Mouse (Mus musculus) stomach, embryonic 16.5 days (tissue): Measurements from ENCODE around the gene Lpar5. TPM values are rescaled to one million over a fixed set of nuclear protein-coding genes. Genes with fewer than 3 reads are reported as not detected.

Experiments
- ATAC-seq: fragments of 200-750 bp; cut with Nextera tagmentation; 2 replicates; pipeline ENCODE4 v1.8.0; 2017; ENCODE audit warnings: moderate number of reproducible peaks, moderate TSS enrichment; ENCODE audit not compliant: insufficient read depth, low FRiP score
- H3K27ac ChIP-seq: fragments of 300-500 bp; sonication (generic); 2 replicates; pipeline ENCODE4 v1.5.1; 2014; ENCODE audit warnings: low read length
- H3K27me3 ChIP-seq: fragments of 300-500 bp; sonication (generic); 2 replicates; pipeline ENCODE4 v1.6.1; 2014; ENCODE audit warnings: low read length, control low read depth, mixed read lengths; ENCODE audit not compliant: control insufficient read depth, insufficient read depth
- H3K36me3 ChIP-seq: fragments of 300-500 bp; sonication (generic); 2 replicates; pipeline ENCODE4 v1.6.1; 2014; ENCODE audit warnings: low read length; ENCODE audit not compliant: control insufficient read depth, insufficient read depth
- H3K4me1 ChIP-seq: fragments of 300-500 bp; sonication (generic); 2 replicates; pipeline ENCODE4 v1.6.1; 2014; ENCODE audit warnings: low read length, control low read depth, mixed read lengths; ENCODE audit not compliant: control insufficient read depth, insufficient read depth
- H3K4me2 ChIP-seq: fragments of 300-500 bp; sonication (generic); 2 replicates; pipeline ENCODE4 v1.6.1; 2014; ENCODE audit warnings: low read depth, low read length, mixed read lengths
- H3K4me3 ChIP-seq: fragments of 300-500 bp; sonication (generic); replicated peaks from 2 replicates; pipeline ENCODE4 v1.5.1; 2014; ENCODE audit warnings: mild to moderate bottlenecking, low read length
- H3K9ac ChIP-seq: fragments of 300-500 bp; sonication (generic); 2 replicates; pipeline ENCODE4 v1.6.1; 2014; ENCODE audit warnings: low read length
- H3K9me3 ChIP-seq: fragments of 300-500 bp; sonication (generic); replicated peaks from 2 replicates; pipeline ENCODE4 v1.6.1; 2016; ENCODE audit warnings: low read length, control low read depth; ENCODE audit not compliant: control insufficient read depth
- WGBS: fragments of 180-500 bp; shearing (Covaris S2); extraction: QIAGEN DNeasy Blood & Tissue Kit; methylation state at CpG from one replicate; pipeline ENCODE4 v1.1.7; 2014; 5-methylcytosine and 5-hydroxymethylcytosine counted together
- polyA plus RNA-seq: library from polyadenylated mRNA; unstranded; fragments of >200 nt; fragmentation: Nextera tagmentation; extraction: Ambion mirVana; gene quantifications from 2 replicates; pipeline ENCODE4 v1.2.1, GENCODE M21; 2015

Lpar5 gene
- polyA plus RNA-seq, 1 experiment from 2014 or later, result 9.5 TPM

GRCm38 (mm10) chr6:125090341-125091085, 22.8 kb downstream of the Lpar5 start:
- no peaks in the 10 kb centered on the region for H3K9me3 ChIP-seq
- H3K27ac ChIP-seq, result peak overlapping the region; percentile 95
- H3K9ac ChIP-seq, result peak overlapping the region; percentile 58
- H3K4me2 ChIP-seq, result peak overlapping the region; percentile 56
- no peak for ATAC-seq
- H3K27me3 ChIP-seq, result no peaks in the 10 kb centered on the region
- peak overlapping the region; percentile 14; the same call in 1 of the 2 replicates for H3K4me3 ChIP-seq
- peaks cover 24% of the 10 kb centered on the region for H3K4me1 ChIP-seq
- 44% methylated on average over 10 of the region's 10 CpGs for WGBS
- no peaks in the 10 kb centered on the region for H3K36me3 ChIP-seq

GRCm38 (mm10) chr6:125092372-125092771, 24.7 kb downstream of the Lpar5 start:
- Histone ChIP-seq H3K27ac (no peak overlapping the region), H3K36me3 (no peaks in the 10 kb centered on the region), H3K4me2 (no peak overlapping the region), H3K4me3 (no peak overlapping the region), H3K27me3 (no peaks in the 10 kb centered on the region), H3K9ac (no peak overlapping the region), H3K9me3 (no peaks in the 10 kb centered on the region), H3K4me1 (peaks cover 27% of the 10 kb centered on the region)
- ATAC-seq, result no peak
- WGBS, result 86% methylated on average over 5 of the region's 5 CpGs

GRCm38 (mm10) chr6:125094843-125095242, 27.1 kb downstream of the Lpar5 start:
- WGBS, result 48% methylated on average over 3 of the region's 3 CpGs
- Histone ChIP-seq H3K4me1 (peaks cover 40% of the 10 kb centered on the region), H3K9ac (no peak overlapping the region)

GRCm38 (mm10) chr6:125095391-125096278, 27.9 kb downstream of the Lpar5 start, which contains the start of gene Chd4:
Gene Chd4, plus strand, starts transcription at chr6:125095981.
- no peaks in the 10 kb centered on the region for H3K9me3 ChIP-seq
- H3K4me3 ChIP-seq, result peak within 1 kb of the TSS; percentile 96
- peaks cover 36% of the 10 kb centered on the region for H3K4me1 ChIP-seq
- H3K9ac ChIP-seq, result peak within 1 kb of the TSS; percentile 95
- H3K36me3 ChIP-seq, result peaks cover 7% of the 10 kb centered on the region; the same call in 1 of the 2 replicates
- peak within 1 kb of the TSS; percentile 98 for H3K27ac ChIP-seq
- peak; percentile 83 for ATAC-seq
- H3K27me3 ChIP-seq, result no peaks in the 10 kb centered on the region
- WGBS, result 1% methylated on average over 43 of the region's 45 CpGs
- peak within 1 kb of the TSS; percentile 96 for H3K4me2 ChIP-seq

More at GRCm38 (mm10) chr6:125094843-125095242, 27.1 kb downstream of the Lpar5 start:
- H3K4me2 ChIP-seq, result no peak overlapping the region
- H3K27me3 ChIP-seq, result no peaks in the 10 kb centered on the region
- no peak overlapping the region for H3K4me3 ChIP-seq
- H3K27ac ChIP-seq, result peak overlapping the region; percentile 98
- no peaks in the 10 kb centered on the region for H3K9me3 ChIP-seq
- H3K36me3 ChIP-seq, result no peaks in the 10 kb centered on the region
- no peak for ATAC-seq

- no peaks in the 10 kb centered on the region for H3K9me3 ChIP-seq
- under 1% methylated on average over 17 of the region's 32 CpGs for WGBS
- ATAC-seq, result no peak
- H3K4me1 ChIP-seq, result peaks cover 34% of the 10 kb centered on the region
- H3K36me3 ChIP-seq, result peaks cover 12% of the 10 kb centered on the region; the same call in 1 of the 2 replicates
- peak overlapping the region; percentile 96 for H3K4me3 ChIP-seq
- peak overlapping the region; percentile 95 for H3K9ac ChIP-seq
- H3K27ac ChIP-seq, result peak overlapping the region; percentile 98
- H3K27me3 ChIP-seq, result no peaks in the 10 kb centered on the region
- peak overlapping the region; percentile 96 for H3K4me2 ChIP-seq
These were observed 28.5 kb downstream of the Lpar5 start for GRCm38 (mm10) chr6:125096279-125096596.

GRCm38 (mm10) chr6:125096597-125097345, 29.1 kb downstream of the Lpar5 start:
- no peaks in the 10 kb centered on the region for H3K27me3 ChIP-seq
- H3K27ac ChIP-seq, result peak overlapping the region; percentile 98
- WGBS, result under 1% methylated on average over 43 of the region's 44 CpGs
- peak overlapping the region; percentile 96 for H3K4me2 ChIP-seq
- H3K4me3 ChIP-seq, result peak overlapping the region; percentile 96
- H3K9me3 ChIP-seq, result no peaks in the 10 kb centered on the region
- peaks cover 17% of the 10 kb centered on the region; the same call in 1 of the 2 replicates for H3K36me3 ChIP-seq
- peaks cover 34% of the 10 kb centered on the region for H3K4me1 ChIP-seq
- ATAC-seq, result peak; percentile 65
- H3K9ac ChIP-seq, result peak overlapping the region; percentile 95

- H3K4me3 ChIP-seq, result peak overlapping the region; percentile 96
- H3K9ac ChIP-seq, result peak overlapping the region; percentile 95
- no peaks in the 10 kb centered on the region for H3K9me3 ChIP-seq
- WGBS, result 1% methylated on average over 12 of the region's 12 CpGs
- ATAC-seq, result peak; percentile 8; the same call in 1 of the 2 replicates
- peaks cover 22% of the 10 kb centered on the region for H3K36me3 ChIP-seq
- no peaks in the 10 kb centered on the region for H3K27me3 ChIP-seq
- peak overlapping the region; percentile 96 for H3K4me2 ChIP-seq
- H3K4me1 ChIP-seq, result peaks cover 34% of the 10 kb centered on the region
- peak overlapping the region; percentile 98 for H3K27ac ChIP-seq
These were observed 29.6 kb downstream of the Lpar5 start for GRCm38 (mm10) chr6:125097346-125097689.

- peak overlapping the region; percentile 95 for H3K9ac ChIP-seq
- H3K27ac ChIP-seq, result no peak overlapping the region
- H3K4me1 ChIP-seq, result peaks cover 34% of the 10 kb centered on the region
- H3K36me3 ChIP-seq, result peaks cover 29% of the 10 kb centered on the region
- H3K4me3 ChIP-seq, result peak overlapping the region; percentile 96
- H3K4me2 ChIP-seq, result peak overlapping the region; percentile 96
- H3K27me3 ChIP-seq, result no peaks in the 10 kb centered on the region
- no peak for ATAC-seq
- no peaks in the 10 kb centered on the region for H3K9me3 ChIP-seq
- 45% methylated on average over 8 of the region's 8 CpGs for WGBS
These were observed 30.2 kb downstream of the Lpar5 start for GRCm38 (mm10) chr6:125097951-125098350.
